Mouse (Mus musculus): Measurements from ENCODE around the gene Olig3.

- TF ChIP-seq POLR2A (IDR thresholded peaks at IDR 0.05; ENCODE audit: low read depth, low read length) (no peak), CTCF (conservative IDR thresholded peaks at IDR 0.05 in 1 of 2, IDR thresholded peaks at IDR 0.05 in 1 of 2; ENCODE audit: low read depth in 2 of 2, low read length in 2 of 2) (no peak), MAZ (IDR thresholded peaks at IDR 0.05; ENCODE audit: low read depth, low read length) (no peak), JUN (IDR thresholded peaks at IDR 0.05; ENCODE audit: insufficient read depth, low read depth, low read length) (no peak), EP300 (IDR thresholded peaks at IDR 0.05; ENCODE audit: low read length) (no peak), MYC (IDR thresholded peaks at IDR 0.05; ENCODE audit: low read depth, low read length) (no peak), NRF1 (IDR thresholded peaks at IDR 0.05; ENCODE audit: low read depth, low read length) (no peak), RCOR1 (conservative IDR thresholded peaks at IDR 0.05; ENCODE audit: low read depth, low read length) (no peak)
Measured at GRCm38 (mm10) chr10:19391819-19392218, 35.5 kb downstream of the Olig3 start.
